Mouse (Mus musculus): ENCODE data around the gene Rbms1. TPM values are rescaled to one million over a fixed set of nuclear protein-coding genes. Genes with fewer than 3 reads are reported as not detected.
"Not testable (repeated sequence)": the region's sequence is repeated elsewhere in the genome, so short reads cannot be mapped to it uniquely, and the experiment has no call there.

The Rbms1 gene
- polyA plus RNA-seq, 1 experiment: 42.9 TPM

DNA sequence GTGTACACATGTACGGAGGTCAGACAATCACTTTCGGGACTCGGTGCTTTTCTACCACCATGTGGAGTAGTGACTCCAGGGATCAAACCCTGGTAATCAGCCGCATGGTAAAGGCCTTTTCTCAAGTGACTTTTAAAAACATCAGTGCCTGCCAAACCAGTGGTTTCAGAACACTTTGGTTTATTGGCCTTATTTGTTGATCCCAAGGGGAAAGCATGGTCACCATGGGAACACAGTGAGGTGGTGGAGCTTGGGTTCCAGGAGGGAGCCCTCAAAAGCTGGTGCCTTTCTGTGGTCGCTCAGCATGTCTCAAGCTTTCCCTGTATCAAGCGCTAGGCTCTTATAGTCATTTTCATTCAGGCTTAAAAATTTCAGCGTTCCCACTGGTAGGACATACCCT lies 126.8 kb downstream of the Rbms1 start:
- Histone ChIP-seq H3K79me2 (ENCODE audit: control insufficient read depth, insufficient read depth) (peaks cover 100% of the 10 kb centered on the region), H3K27me3 (ENCODE audit: control insufficient read depth, insufficient read depth, insufficient read length) (no peaks in the 10 kb centered on the region), H3K79me3 (ENCODE audit: low read depth) (peaks cover 89% of the 10 kb centered on the region), H3K36me3 (ENCODE audit: control insufficient read depth, insufficient read depth) (peaks cover 67% of the 10 kb centered on the region), H3K4me3 (ENCODE audit: insufficient read depth, poor library complexity, severe bottlenecking) (no peak overlapping the region), H3ac (ENCODE audit: control insufficient read depth, insufficient read length, low read depth) (no peak overlapping the region)
- TF ChIP-seq MYOG (IDR thresholded peaks at IDR 0.05; ENCODE audit: control insufficient read depth, extremely low read depth, insufficient read length) (no peak), FOSL1 (IDR thresholded peaks at IDR 0.05; ENCODE audit: insufficient read depth, low read length, poor library complexity, severe bottlenecking) (no peak), MYOD1 (IDR thresholded peaks at IDR 0.05; ENCODE audit: control insufficient read depth, insufficient read length, low read depth) (no peak), CTCF (IDR thresholded peaks at IDR 0.05; ENCODE audit: control insufficient read depth, insufficient read depth, insufficient read length) (no peak), USF1 (IDR thresholded peaks at IDR 0.05; ENCODE audit: low read depth) (no peak), CEBPB (IDR thresholded peaks at IDR 0.05; ENCODE audit: low read depth) (no peak), MAX (IDR thresholded peaks at IDR 0.05) (no peak)

DNA sequence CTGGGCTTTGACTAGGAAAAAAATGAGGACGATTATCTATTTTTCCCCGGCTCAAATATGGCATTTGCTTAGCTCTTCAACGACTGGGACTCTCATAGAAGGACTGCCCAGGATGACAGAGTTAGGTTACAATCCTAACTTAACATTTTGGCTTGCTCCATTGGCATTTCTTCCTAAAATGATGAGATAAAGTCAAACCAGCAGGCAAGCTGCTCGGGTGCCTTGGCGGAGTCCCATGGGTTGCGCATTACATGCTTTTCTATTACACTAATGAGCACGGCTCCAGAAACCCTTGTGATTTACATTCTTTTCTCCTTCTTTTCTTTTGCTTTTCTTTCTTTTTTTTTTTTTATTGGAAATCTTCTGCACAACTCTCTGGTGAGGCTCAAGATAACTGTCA lies 128.7 kb downstream of the Rbms1 start:
- Histone ChIP-seq H3K27me3 (ENCODE audit: control insufficient read depth, insufficient read depth, insufficient read length) (no peaks in the 10 kb centered on the region), H3K4me3 (ENCODE audit: insufficient read depth, poor library complexity, severe bottlenecking) (no peak overlapping the region), H3K36me3 (ENCODE audit: control insufficient read depth, insufficient read depth) (peaks cover 66% of the 10 kb centered on the region), H3K79me3 (ENCODE audit: low read depth) (peaks cover 92% of the 10 kb centered on the region), H3K79me2 (ENCODE audit: control insufficient read depth, insufficient read depth) (peaks cover 100% of the 10 kb centered on the region), H3ac (ENCODE audit: control insufficient read depth, insufficient read length, low read depth) (no peak overlapping the region)
- TF ChIP-seq MYOG (IDR thresholded peaks at IDR 0.05; ENCODE audit: control insufficient read depth, extremely low read depth, insufficient read length) (no peak), USF1 (IDR thresholded peaks at IDR 0.05; ENCODE audit: low read depth) (no peak)

DNA sequence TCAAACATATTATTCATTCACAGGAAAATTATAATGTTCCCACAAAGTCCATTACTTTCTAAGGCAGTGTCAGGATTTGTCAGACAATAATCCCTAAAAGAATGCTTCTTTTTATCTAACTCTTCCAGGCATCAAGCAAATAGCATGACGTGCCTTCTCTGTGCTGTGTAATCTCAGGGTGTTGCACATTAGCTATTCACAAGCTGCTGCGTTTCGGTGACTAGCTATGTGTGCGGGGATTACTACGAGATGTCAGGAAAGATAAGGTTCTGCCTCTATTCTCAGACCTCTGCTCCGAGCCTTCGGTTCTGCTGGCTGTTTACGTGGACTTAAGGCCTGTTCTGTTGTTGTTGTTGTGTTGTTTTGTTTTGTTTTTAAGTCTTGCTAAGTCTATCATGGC lies 130.7 kb downstream of the Rbms1 start:
- Histone ChIP-seq H3K27me3 (ENCODE audit: control insufficient read depth, insufficient read depth, insufficient read length) (no peaks in the 10 kb centered on the region), H3K79me3 (ENCODE audit: low read depth) (peaks cover 90% of the 10 kb centered on the region), H3K4me3 (ENCODE audit: insufficient read depth, poor library complexity, severe bottlenecking) (no peak overlapping the region), H3ac (ENCODE audit: control insufficient read depth, insufficient read length, low read depth) (no peak overlapping the region), H3K79me2 (ENCODE audit: control insufficient read depth, insufficient read depth) (peaks cover 100% of the 10 kb centered on the region), H3K36me3 (ENCODE audit: control insufficient read depth, insufficient read depth) (peaks cover 59% of the 10 kb centered on the region)
- TF ChIP-seq CEBPB (IDR thresholded peaks at IDR 0.05; ENCODE audit: low read depth) (no peak), MYOD1 (IDR thresholded peaks at IDR 0.05; ENCODE audit: control insufficient read depth, insufficient read length, low read depth) (no peak), CTCF (IDR thresholded peaks at IDR 0.05; ENCODE audit: control insufficient read depth, insufficient read depth, insufficient read length) (no peak), FOSL1 (IDR thresholded peaks at IDR 0.05; ENCODE audit: insufficient read depth, low read length, poor library complexity, severe bottlenecking) (no peak), MAX (IDR thresholded peaks at IDR 0.05) (no peak), USF1 (IDR thresholded peaks at IDR 0.05; ENCODE audit: low read depth) (no peak), MYOG (IDR thresholded peaks at IDR 0.05; ENCODE audit: control insufficient read depth, extremely low read depth, insufficient read length) (no peak)

DNA sequence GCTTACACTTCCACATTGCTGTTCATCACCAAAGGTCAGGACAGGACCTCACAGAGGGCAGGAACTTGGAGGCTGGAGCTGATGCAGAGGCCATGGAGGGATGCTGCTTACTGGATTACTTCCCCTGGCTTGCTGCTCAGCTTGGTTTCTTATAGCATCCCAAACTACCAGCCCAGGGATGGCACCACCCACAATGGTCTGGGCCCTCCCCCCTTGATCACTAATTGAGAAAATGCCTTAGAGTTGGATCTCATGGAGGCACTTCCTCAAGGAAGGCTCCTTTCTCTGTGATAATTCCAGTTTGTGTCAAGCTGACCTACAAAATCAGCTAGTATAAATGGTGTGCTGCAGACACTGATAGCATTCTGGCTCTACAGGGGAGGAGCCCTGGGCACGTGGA lies 132.5 kb downstream of the Rbms1 start:
- H3ac ChIP-seq (ENCODE audit: control insufficient read depth, insufficient read length, low read depth); H3K27me3 ChIP-seq (ENCODE audit: control insufficient read depth, insufficient read depth, insufficient read length): not testable (repeated sequence)
- peaks cover 46% of the 10 kb centered on the region for H3K36me3 ChIP-seq (ENCODE audit: control insufficient read depth, insufficient read depth)

GRCm38 (mm10) chr2:60828908-60829462 lies 134.0 kb downstream of the Rbms1 start:
- no peaks in the 10 kb centered on the region for H3K27me3 ChIP-seq (ENCODE audit: control insufficient read depth, insufficient read depth, insufficient read length)
- no peak overlapping the region for H3K4me3 ChIP-seq (ENCODE audit: insufficient read depth, poor library complexity, severe bottlenecking)
- TF ChIP-seq MAX (IDR thresholded peaks at IDR 0.05) (no peak), MYOD1 (IDR thresholded peaks at IDR 0.05; ENCODE audit: control insufficient read depth, insufficient read length, low read depth) (peak; percentile 17), USF1 (IDR thresholded peaks at IDR 0.05; ENCODE audit: low read depth) (no peak), MYOG (IDR thresholded peaks at IDR 0.05; ENCODE audit: control insufficient read depth, extremely low read depth, insufficient read length) (no peak), CTCF (IDR thresholded peaks at IDR 0.05; ENCODE audit: control insufficient read depth, insufficient read depth, insufficient read length) (no peak), FOSL1 (IDR thresholded peaks at IDR 0.05; ENCODE audit: insufficient read depth, low read length, poor library complexity, severe bottlenecking) (no peak), CEBPB (IDR thresholded peaks at IDR 0.05; ENCODE audit: low read depth) (no peak)
- H3ac ChIP-seq (ENCODE audit: control insufficient read depth, insufficient read length, low read depth): no peak overlapping the region
- H3K36me3 ChIP-seq (ENCODE audit: control insufficient read depth, insufficient read depth): peaks cover 45% of the 10 kb centered on the region
- H3K79me2 ChIP-seq (ENCODE audit: control insufficient read depth, insufficient read depth): peaks cover 100% of the 10 kb centered on the region
- H3K79me3 ChIP-seq (ENCODE audit: low read depth): peaks cover 87% of the 10 kb centered on the region

More for the DNA sequence above, 132.5 kb downstream of the Rbms1 start:
- Histone ChIP-seq H3K79me2 (ENCODE audit: control insufficient read depth, insufficient read depth) (peaks cover 100% of the 10 kb centered on the region), H3K79me3 (ENCODE audit: low read depth) (peaks cover 84% of the 10 kb centered on the region)
- H3K4me3 ChIP-seq (ENCODE audit: insufficient read depth, poor library complexity, severe bottlenecking): not testable (repeated sequence)

- Histone ChIP-seq H3ac (ENCODE audit: control insufficient read depth, insufficient read length, low read depth) (no peak overlapping the region), H3K36me3 (ENCODE audit: control insufficient read depth, insufficient read depth) (peaks cover 41% of the 10 kb centered on the region), H3K27me3 (ENCODE audit: control insufficient read depth, insufficient read depth, insufficient read length) (no peaks in the 10 kb centered on the region), H3K79me3 (ENCODE audit: low read depth) (peaks cover 85% of the 10 kb centered on the region), H3K4me3 (ENCODE audit: insufficient read depth, poor library complexity, severe bottlenecking) (no peak overlapping the region), H3K79me2 (ENCODE audit: control insufficient read depth, insufficient read depth) (peaks cover 100% of the 10 kb centered on the region)
- TF ChIP-seq USF1 (IDR thresholded peaks at IDR 0.05; ENCODE audit: low read depth) (no peak), MAX (IDR thresholded peaks at IDR 0.05) (peak; percentile 57), FOSL1 (IDR thresholded peaks at IDR 0.05; ENCODE audit: insufficient read depth, low read length, poor library complexity, severe bottlenecking) (peak; percentile 25), CEBPB (IDR thresholded peaks at IDR 0.05; ENCODE audit: low read depth) (no peak), MYOD1 (IDR thresholded peaks at IDR 0.05; ENCODE audit: control insufficient read depth, insufficient read length, low read depth) (no peak), MYOG (IDR thresholded peaks at IDR 0.05; ENCODE audit: control insufficient read depth, extremely low read depth, insufficient read length) (no peak)
Measured at GRCm38 (mm10) chr2:60827152-60827428, 135.9 kb downstream of the Rbms1 start.

Measured in C2C12 (cell line).